Mouse (Mus musculus) v-Abl transformed pro-B cells (cell line): Measurements from ENCODE around the gene Fgf12.

Experiments used
- in situ Hi-C, 2 experiments: fragments of 400-800 bp; cut with MboI; formaldehyde crosslinking; loops; one replicate each; pipeline ENCODE4 v1.15.1; 2025; ENCODE audit not compliant: unreplicated experiment in 2 of 2

The Fgf12 gene

GRCm38 (mm10) chr16:28350624-28351023 is 402.2 kb downstream of the Fgf12 start:
- in situ Hi-C loops, result no loop called here

GRCm38 (mm10) chr16:28345323-28345722 is 407.5 kb downstream of the Fgf12 start:
- in situ Hi-C loops, result no loop called here

GRCm38 (mm10) chr16:28337930-28338329 is 414.9 kb downstream of the Fgf12 start:
- in situ Hi-C loops, result no loop called here

- in situ Hi-C loops, result no loop called here
Observed at GRCm38 (mm10) chr16:28336700-28337099, 416.2 kb downstream of the Fgf12 start.

GRCm38 (mm10) chr16:28335025-28335424 is 417.8 kb downstream of the Fgf12 start:
- in situ Hi-C loops, result no loop called here

- in situ Hi-C loops, result no loop called here
Observed at GRCm38 (mm10) chr16:28323576-28323975, 429.3 kb downstream of the Fgf12 start.

- in situ Hi-C loops, result no loop called here
Observed at GRCm38 (mm10) chr16:28311618-28312017, 441.2 kb downstream of the Fgf12 start.

- in situ Hi-C loops, result no loop called here
Observed at GRCm38 (mm10) chr16:28303889-28304288, 449.0 kb downstream of the Fgf12 start.

GRCm38 (mm10) chr16:28289689-28290330 is 463.1 kb downstream of the Fgf12 start:
- in situ Hi-C loops, result no loop called here

GRCm38 (mm10) chr16:28257904-28258303 is 495.0 kb downstream of the Fgf12 start:
- in situ Hi-C loops, result no loop called here

GRCm38 (mm10) chr16:28254303-28254702 is 498.6 kb downstream of the Fgf12 start:
- in situ Hi-C loops, result no loop called here

GRCm38 (mm10) chr16:28251930-28252329 is 500.9 kb downstream of the Fgf12 start:
- in situ Hi-C loops, result no loop called here

- in situ Hi-C loops, result no loop called here
Observed at GRCm38 (mm10) chr16:28242867-28243649, 509.8 kb downstream of the Fgf12 start.

GRCm38 (mm10) chr16:28239382-28239781 is 513.5 kb downstream of the Fgf12 start:
- in situ Hi-C loops, result no loop called here

GRCm38 (mm10) chr16:28238019-28238868 is 514.6 kb downstream of the Fgf12 start:
- in situ Hi-C loops, result no loop called here

- in situ Hi-C loops, result no loop called here
Observed at GRCm38 (mm10) chr16:28215930-28216329, 536.9 kb downstream of the Fgf12 start.

- in situ Hi-C loops, result no loop called here
Observed at GRCm38 (mm10) chr16:28212411-28212810, 540.5 kb downstream of the Fgf12 start.

- in situ Hi-C loops, result no loop called here
Observed at GRCm38 (mm10) chr16:28156443-28156842, 596.4 kb downstream of the Fgf12 start.

GRCm38 (mm10) chr16:28140972-28141371 is 611.9 kb downstream of the Fgf12 start:
- in situ Hi-C loops, result no loop called here

GRCm38 (mm10) chr16:28127006-28127405 is 625.9 kb downstream of the Fgf12 start:
- in situ Hi-C loops, result no loop called here
